Mouse (Mus musculus) lung, postnatal 0 days (tissue): ENCODE results near the gene Tor1b.

Source experiments
- CTCF ChIP-seq: IDR thresholded peaks from 2 replicates; pipeline ENCODE4 v1.5.1; 2016; ENCODE audit warnings: antibody characterized with exemption, mild to moderate bottlenecking
- EP300 ChIP-seq: IDR thresholded peaks from 2 replicates; pipeline ENCODE4 v1.6.1; 2016; ENCODE audit warnings: antibody characterized with exemption, mild to moderate bottlenecking, control low read depth

DNA sequence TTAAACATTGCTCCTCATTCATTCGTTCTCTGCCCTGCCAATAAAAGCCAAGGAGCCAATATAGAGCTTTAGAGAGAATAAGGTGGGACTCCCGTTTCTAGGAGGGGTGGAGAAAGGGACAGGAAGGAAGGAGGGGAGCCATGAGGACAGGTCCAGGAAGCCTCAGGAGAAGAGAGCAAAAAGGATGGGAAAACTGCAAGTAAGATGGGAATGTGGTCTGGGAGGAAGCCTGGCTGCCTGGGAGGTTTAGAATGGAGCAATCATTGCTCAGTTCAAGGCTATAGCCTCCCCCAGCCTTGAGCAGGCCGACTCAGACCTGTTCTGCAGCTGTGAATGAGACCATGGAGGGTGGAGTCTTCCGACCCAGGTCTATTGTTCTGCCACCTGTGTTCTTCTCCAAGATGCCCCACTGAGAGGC is 14.2 kb upstream of the Tor1b start:
- TF ChIP-seq EP300 = no peak
- TF ChIP-seq CTCF = no peak
